Mouse (Mus musculus): ENCODE results near the gene Caskin1. TPM values are rescaled to one million over a fixed set of nuclear protein-coding genes. Genes with fewer than 3 reads are reported as not detected.

Gene Caskin1
- total RNA-seq, 2 experiments from 2014 or later, result 0.10 to 0.11 TPM

DNA sequence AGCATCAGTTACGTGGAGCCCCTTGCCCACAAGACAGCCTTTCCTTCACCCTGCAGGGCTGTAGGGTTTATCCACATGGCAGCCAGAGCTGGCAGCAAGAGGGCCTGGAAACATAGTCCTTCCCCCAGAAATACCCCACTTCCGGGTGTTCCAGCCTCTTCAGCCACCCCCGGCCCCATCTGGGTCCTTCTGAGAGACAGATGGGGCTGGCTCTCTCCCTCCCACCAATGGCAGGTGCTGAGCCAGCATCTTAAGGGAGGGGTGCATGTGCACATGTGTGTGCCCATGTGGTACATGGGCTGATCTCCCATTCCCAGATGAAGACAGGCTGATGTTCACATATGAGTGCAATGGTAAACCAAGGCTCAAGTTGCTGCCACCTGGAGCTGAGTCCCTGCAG, 7.0 kb downstream of the Caskin1 start:
- DNase-seq, result no peak

- DNase-seq, result no peak
Measured at GRCm38 (mm10) chr17:24496026-24496425, 7.6 kb downstream of the Caskin1 start.

- DNase-seq, result no peak
Measured at GRCm38 (mm10) chr17:24502208-24502607, 13.8 kb downstream of the Caskin1 start.

GRCm38 (mm10) chr17:24504085-24504484, 15.7 kb downstream of the Caskin1 start:
- DNase-seq, result no peak

- DNase-seq, result no peak
Measured at GRCm38 (mm10) chr17:24505286-24505955, 17.0 kb downstream of the Caskin1 start.

- DNase-seq, result peak; percentile 41
Measured at GRCm38 (mm10) chr17:24506332-24507070, 18.1 kb downstream of the Caskin1 start.

- DNase-seq, result no peak
Measured at GRCm38 (mm10) chr17:24507129-24507664, 18.8 kb downstream of the Caskin1 start.

GRCm38 (mm10) chr17:24507806-24508460, 19.5 kb downstream of the Caskin1 start:
- DNase-seq, result no peak

DNA sequence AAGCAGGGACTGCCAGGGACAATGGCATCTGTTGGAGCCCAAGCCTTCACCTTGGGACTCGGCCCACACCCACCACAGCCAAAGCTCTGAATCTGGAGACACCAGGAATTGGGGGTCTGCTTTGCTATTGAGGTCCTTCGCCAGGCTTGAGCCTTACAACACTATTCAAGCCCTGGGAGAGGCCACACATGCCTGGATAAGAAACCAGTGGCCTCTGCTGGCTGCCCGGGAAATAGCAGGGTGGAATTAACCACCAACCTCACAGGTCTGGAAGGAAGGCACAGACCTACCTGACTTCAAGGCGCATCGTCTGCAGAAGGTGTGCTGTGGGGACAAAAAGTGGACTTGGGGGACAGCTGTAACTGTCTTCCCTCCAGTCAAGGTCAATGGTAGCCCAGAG, 25.2 kb downstream of the Caskin1 start:
- DNase-seq, result no peak

DNA sequence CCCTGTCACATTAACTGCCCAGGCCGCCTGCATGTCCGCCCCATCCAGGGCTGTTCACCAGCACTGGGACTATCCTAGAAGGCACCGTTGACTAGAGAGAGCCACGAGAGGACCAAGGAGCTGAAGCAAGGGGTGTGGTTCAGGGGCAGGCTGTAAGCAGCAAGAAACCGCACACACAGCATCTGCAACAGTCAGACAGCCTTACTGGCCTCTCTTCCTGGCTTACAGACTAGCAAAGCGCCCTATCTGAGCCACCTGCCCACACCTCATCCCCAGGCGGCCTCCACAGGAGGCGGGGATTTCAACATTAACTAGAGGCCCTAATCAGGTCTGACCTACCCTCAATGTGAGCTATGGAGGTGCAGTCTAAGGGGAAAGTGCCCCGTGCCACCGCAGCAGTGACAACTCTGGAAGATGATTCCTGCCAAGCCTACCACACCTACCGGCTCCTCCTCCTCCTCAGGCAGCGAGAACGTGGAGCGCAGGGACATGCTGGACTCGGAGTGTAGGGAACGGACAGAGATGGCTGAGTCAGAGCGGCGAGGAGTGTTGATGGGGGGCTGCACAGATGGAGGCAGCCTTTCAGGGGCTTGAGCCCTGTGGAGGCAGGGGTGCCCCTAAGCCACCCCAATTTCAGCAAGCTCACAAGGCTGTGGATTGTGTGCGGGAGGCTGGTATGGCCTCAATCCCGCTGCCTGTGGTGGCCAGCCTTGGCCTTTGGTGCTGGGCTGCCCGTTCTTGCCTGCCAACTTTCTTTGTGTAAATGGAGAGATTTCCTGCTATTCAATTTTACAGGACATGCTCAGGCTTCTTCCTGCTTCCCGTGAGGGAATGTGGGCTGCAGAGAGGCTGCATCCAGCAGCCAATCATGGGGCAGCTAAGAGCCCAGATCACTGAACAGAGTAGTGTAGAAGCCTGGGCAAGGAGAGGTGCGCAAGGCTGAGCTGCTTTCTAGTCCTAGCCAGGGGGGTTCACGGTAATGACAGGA, 26.2 kb downstream of the Caskin1 start:
- no peak for DNase-seq

DNA sequence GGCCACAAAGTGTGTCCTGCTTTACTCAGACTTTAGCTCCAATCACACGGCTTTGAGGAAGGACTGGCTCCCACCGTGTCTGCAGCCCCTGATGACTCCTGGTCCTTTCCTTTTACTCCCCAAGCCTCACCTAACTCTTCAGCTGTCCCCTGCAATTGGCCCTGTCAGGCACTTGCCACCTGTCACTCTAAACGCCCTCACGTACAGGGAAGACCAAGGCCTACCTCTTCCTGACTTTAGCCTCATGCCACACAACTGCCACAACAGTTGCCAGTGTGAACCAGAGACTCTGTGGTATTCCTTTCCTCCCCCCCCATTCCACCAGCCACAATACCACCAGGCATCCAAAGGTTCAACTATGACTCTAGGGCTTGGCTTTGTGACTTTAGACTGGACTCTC, 32.0 kb downstream of the Caskin1 start:
- no peak for DNase-seq

- no peak for DNase-seq
Measured at GRCm38 (mm10) chr17:24524734-24525133, 36.3 kb downstream of the Caskin1 start.

GRCm38 (mm10) chr17:24527315-24527714, 38.9 kb downstream of the Caskin1 start:
- DNase-seq, result no peak

DNA sequence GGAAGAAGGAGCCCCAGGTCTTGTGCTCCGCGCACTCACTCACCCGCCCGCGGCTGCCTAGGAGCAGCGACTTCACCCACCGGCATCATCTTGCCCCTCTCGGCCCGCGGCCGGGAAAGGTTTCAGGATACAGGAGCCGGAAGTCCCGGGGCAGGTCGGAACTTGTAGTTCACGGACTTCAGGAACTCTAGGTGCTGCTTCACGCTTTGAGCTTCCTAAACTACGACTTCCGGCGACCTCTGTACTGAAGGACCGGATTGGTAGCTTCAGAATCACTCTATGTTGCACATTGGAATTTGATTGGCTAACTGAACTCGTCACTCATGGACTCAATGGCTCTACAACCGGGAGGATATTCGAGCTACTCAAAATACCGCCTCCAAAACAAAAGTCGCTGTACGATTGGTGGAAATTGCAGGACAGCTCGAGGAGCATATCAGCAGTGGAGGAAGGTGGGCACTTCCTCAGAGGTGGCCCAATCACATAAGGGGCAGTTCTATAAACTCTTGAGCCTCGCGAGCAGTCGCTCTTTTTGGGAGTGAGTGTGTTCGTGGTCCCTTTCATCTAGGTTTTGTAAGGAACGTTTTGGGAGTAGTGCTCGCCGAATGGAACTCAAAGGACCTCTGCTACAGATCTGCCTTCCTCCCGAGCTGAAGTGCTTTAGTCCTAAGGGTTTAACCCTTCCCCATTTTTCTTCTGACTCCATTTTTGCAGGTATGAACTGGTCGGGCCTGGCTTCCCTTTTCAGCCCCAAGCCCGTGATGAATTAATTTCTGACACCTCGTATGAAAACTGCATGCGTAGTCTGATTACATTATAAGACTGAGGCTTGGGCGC, 39.5 kb downstream of the Caskin1 start, which contains the start of gene Traf7:
Gene Traf7, minus strand, starts transcription at position 216 of the 837 bp plus-strand sequence.
- peak; percentile 96 for DNase-seq

DNA sequence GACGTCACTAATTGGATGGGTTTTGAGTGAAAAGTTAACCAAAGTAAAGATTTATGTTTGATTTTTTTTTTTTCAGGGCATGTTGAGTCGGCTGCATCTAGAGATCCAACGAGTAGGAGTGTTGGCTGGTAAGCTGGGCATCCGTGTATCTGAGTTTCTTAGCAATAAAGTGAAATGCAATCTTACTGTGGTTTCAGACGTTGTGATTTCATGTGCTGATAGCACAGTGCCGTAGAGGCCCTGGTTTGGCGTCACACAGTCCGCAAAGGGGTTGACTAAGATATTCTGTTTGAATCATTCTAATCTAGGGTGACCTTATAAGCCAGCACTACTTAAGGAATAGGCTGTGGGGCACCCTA, 40.1 kb downstream of the Caskin1 start:
- no peak for DNase-seq

DNA sequence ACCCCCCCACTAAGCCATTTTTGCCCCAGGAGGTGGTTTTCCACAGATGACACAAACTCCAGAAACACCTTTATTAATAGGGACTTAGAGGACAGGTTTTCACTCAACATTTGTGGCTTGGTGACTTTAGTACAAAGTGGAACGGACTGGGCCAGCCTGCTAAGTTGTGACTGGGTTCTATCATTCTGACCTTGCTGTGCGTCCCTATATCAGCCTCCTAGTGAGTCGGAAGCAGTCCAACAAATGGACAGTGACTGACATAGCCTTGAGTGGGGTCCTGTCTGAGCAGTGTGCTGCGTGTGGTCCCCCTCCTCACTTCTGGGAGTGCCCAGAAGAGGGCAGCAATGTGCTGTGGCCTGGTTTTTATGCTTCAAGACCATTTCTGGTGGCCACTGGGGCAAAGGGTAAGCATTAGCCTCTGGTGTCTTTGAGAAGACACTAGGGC, 40.6 kb downstream of the Caskin1 start:
- DNase-seq, result no peak

DNA sequence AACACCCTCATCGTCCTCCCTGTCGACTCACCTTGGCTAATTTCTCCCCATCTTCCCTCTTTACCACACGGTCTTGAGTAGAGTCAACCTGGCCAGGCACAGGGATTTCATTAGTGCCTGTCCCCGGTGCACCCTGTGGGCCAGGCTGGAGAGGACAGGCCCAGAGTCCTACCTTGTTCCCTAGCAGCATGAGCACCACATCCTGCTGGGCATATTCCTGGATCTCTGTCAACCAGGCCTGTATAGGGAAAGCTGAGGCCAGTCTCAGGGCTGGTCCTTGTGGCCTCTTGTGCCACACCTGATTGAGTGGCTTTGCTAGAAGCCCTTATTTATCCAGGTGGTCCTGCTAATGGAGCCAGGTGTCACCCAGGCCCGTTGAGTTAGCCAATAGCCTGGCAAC, 41.5 kb downstream of the Caskin1 start:
- DNase-seq, result no peak

- DNase-seq, result no peak
Measured at GRCm38 (mm10) chr17:24530361-24531050, 42.1 kb downstream of the Caskin1 start.

GRCm38 (mm10) chr17:24531064-24531463, 42.7 kb downstream of the Caskin1 start:
- no peak for DNase-seq

- no peak for DNase-seq
Measured at GRCm38 (mm10) chr17:24532045-24532444, 43.6 kb downstream of the Caskin1 start.
